Mouse (Mus musculus) midbrain, embryonic 12.5 days (tissue): ENCODE measurements around the gene Tcf3. TPM values are rescaled to one million over a fixed set of nuclear protein-coding genes. Genes with fewer than 3 reads are reported as not detected.
A peak's percentile ranks its signal among the peaks of the same experiment; 100 is the strongest.

Experiments used
- ATAC-seq: fragments of 200-750 bp; cut with Nextera tagmentation; 2 replicates; pipeline ENCODE4 v1.8.0; 2017; ENCODE audit warnings: low read depth, moderate TSS enrichment, moderate library complexity; ENCODE audit not compliant: low FRiP score
- H3K27ac ChIP-seq: fragments of 300-500 bp; sonication (generic); replicated peaks from 2 replicates; pipeline ENCODE4 v1.5.1; 2016; ENCODE audit warnings: mild to moderate bottlenecking
- H3K27me3 ChIP-seq: fragments of 300-500 bp; sonication (generic); 2 replicates; pipeline ENCODE4 v1.6.1; 2016; ENCODE audit warnings: mild to moderate bottlenecking
- H3K36me3 ChIP-seq: fragments of 300-500 bp; sonication (generic); 2 replicates; pipeline ENCODE4 v1.6.1; 2016
- H3K4me1 ChIP-seq: fragments of 300-500 bp; sonication (generic); 2 replicates; pipeline ENCODE4 v1.6.1; 2016
- H3K4me2 ChIP-seq: fragments of 300-500 bp; sonication (generic); replicated peaks from 2 replicates; pipeline ENCODE4 v1.6.1; 2016; ENCODE audit warnings: mild to moderate bottlenecking, moderate library complexity
- H3K4me3 ChIP-seq: fragments of 300-500 bp; sonication (generic); 2 replicates; pipeline ENCODE4 v1.5.1; 2016; ENCODE audit warnings: mild to moderate bottlenecking
- H3K9ac ChIP-seq: fragments of 300-500 bp; sonication (generic); replicated peaks from 2 replicates; pipeline ENCODE4 v1.6.1; 2016; ENCODE audit warnings: mild to moderate bottlenecking, moderate library complexity
- H3K9me3 ChIP-seq: fragments of 300-500 bp; sonication (generic); 2 replicates; pipeline ENCODE4 v1.6.1; 2016; ENCODE audit warnings: mild to moderate bottlenecking
- WGBS: fragments of 180-500 bp; shearing (Covaris S2); methylation state at CpG from one replicate; pipeline ENCODE4 v1.1.7; 2016; 5-methylcytosine and 5-hydroxymethylcytosine counted together
- polyA plus RNA-seq: library from polyadenylated mRNA; unstranded; fragments of >200 nt; fragmentation: Nextera tagmentation; extraction: Ambion mirVana; gene quantifications from 2 replicates; pipeline ENCODE4 v1.2.1, GENCODE M21; 2016

Tcf3 gene
- polyA plus RNA-seq, 1 experiment from 2014 or later, result 185 TPM

GRCm38 (mm10) chr10:80388731-80389130 lies 44.7 kb downstream of the Tcf3 start:
- ATAC-seq, result no peak
- H3K27me3 ChIP-seq, result no peaks in the 10 kb centered on the region
- peaks cover 53% of the 10 kb centered on the region for H3K36me3 ChIP-seq
- H3K4me1 ChIP-seq, result peaks cover 30% of the 10 kb centered on the region
- H3K4me3 ChIP-seq, result 0 out of 2 replicates have a peak overlapping the region, but pooled peaks have one; percentile 99
- no peak overlapping the region for H3K27ac ChIP-seq
- no peaks in the 10 kb centered on the region for H3K9me3 ChIP-seq
- WGBS, result 32% methylated on average over 2 of the region's 2 CpGs
- H3K9ac ChIP-seq, result no peak overlapping the region
- H3K4me2 ChIP-seq, result no peak overlapping the region

GRCm38 (mm10) chr10:80387522-80387959 lies 45.9 kb downstream of the Tcf3 start, which contains the start of gene Mex3d:
Gene Mex3d (minus strand): TSS chr10:80387659.
- Histone ChIP-seq H3K4me1 (peaks cover 41% of the 10 kb centered on the region), H3K9ac (peak within 1 kb of the TSS; percentile 100), H3K36me3 (peaks cover 53% of the 10 kb centered on the region), H3K4me2 (peak within 1 kb of the TSS; percentile 91), H3K27me3 (no peaks in the 10 kb centered on the region), H3K27ac (peak within 1 kb of the TSS; percentile 98), H3K9me3 (no peaks in the 10 kb centered on the region), H3K4me3 (peak within 1 kb of the TSS; percentile 99)
- ATAC-seq, result peak; percentile 13
- WGBS, result 2% methylated on average over 10 of the region's 61 CpGs

GRCm38 (mm10) chr10:80386735-80387471 lies 46.5 kb downstream of the Tcf3 start:
- H3K9me3 ChIP-seq, result no peaks in the 10 kb centered on the region
- H3K9ac ChIP-seq, result peak overlapping the region; percentile 100
- H3K27ac ChIP-seq, result peak overlapping the region; percentile 98
- no peak for ATAC-seq
- under 1% methylated on average over 61 of the region's 94 CpGs for WGBS
- peak overlapping the region; percentile 91 for H3K4me2 ChIP-seq
- H3K36me3 ChIP-seq, result peaks cover 53% of the 10 kb centered on the region
- H3K4me3 ChIP-seq, result peak overlapping the region; percentile 99
- H3K27me3 ChIP-seq, result no peaks in the 10 kb centered on the region
- H3K4me1 ChIP-seq, result peaks cover 41% of the 10 kb centered on the region

GRCm38 (mm10) chr10:80385811-80386734 lies 47.4 kb downstream of the Tcf3 start:
- H3K27ac ChIP-seq, result peak overlapping the region; percentile 98
- H3K4me1 ChIP-seq, result peaks cover 46% of the 10 kb centered on the region
- peak overlapping the region; percentile 99 for H3K4me3 ChIP-seq
- no peaks in the 10 kb centered on the region for H3K9me3 ChIP-seq
- under 1% methylated on average over 34 of the region's 34 CpGs for WGBS
- H3K9ac ChIP-seq, result peak overlapping the region; percentile 100
- H3K4me2 ChIP-seq, result peak overlapping the region; percentile 91
- peak; percentile 86 for ATAC-seq
- no peaks in the 10 kb centered on the region for H3K27me3 ChIP-seq
- peaks cover 53% of the 10 kb centered on the region for H3K36me3 ChIP-seq

GRCm38 (mm10) chr10:80385310-80385709 lies 48.1 kb downstream of the Tcf3 start:
- H3K36me3 ChIP-seq, result peaks cover 52% of the 10 kb centered on the region
- peaks cover 51% of the 10 kb centered on the region for H3K4me1 ChIP-seq
- 11% methylated on average over 7 of the region's 7 CpGs for WGBS

GRCm38 (mm10) chr10:80384709-80385108 lies 48.7 kb downstream of the Tcf3 start:
- peak overlapping the region; percentile 100 for H3K9ac ChIP-seq
- WGBS, result 73% methylated on average over 7 of the region's 7 CpGs
- H3K27ac ChIP-seq, result peak overlapping the region; percentile 98
- no peaks in the 10 kb centered on the region for H3K9me3 ChIP-seq
- peak overlapping the region; percentile 91 for H3K4me2 ChIP-seq
- no peak for ATAC-seq
- H3K36me3 ChIP-seq, result peaks cover 52% of the 10 kb centered on the region
- H3K27me3 ChIP-seq, result no peaks in the 10 kb centered on the region
- H3K4me3 ChIP-seq, result peak overlapping the region; percentile 99
- peaks cover 51% of the 10 kb centered on the region for H3K4me1 ChIP-seq

More at GRCm38 (mm10) chr10:80385310-80385709, 48.1 kb downstream of the Tcf3 start:
- ATAC-seq, result peak; percentile 24
- peak overlapping the region; percentile 99 for H3K4me3 ChIP-seq
- peak overlapping the region; percentile 100 for H3K9ac ChIP-seq
- no peaks in the 10 kb centered on the region for H3K9me3 ChIP-seq
- H3K27ac ChIP-seq, result peak overlapping the region; percentile 98
- no peaks in the 10 kb centered on the region for H3K27me3 ChIP-seq
- peak overlapping the region; percentile 91 for H3K4me2 ChIP-seq

GRCm38 (mm10) chr10:80384115-80384639 lies 49.3 kb downstream of the Tcf3 start:
- H3K4me3 ChIP-seq, result peak overlapping the region; percentile 99
- peak overlapping the region; percentile 91 for H3K4me2 ChIP-seq
- 86% methylated on average over 4 of the region's 4 CpGs for WGBS
- no peaks in the 10 kb centered on the region for H3K27me3 ChIP-seq
- H3K4me1 ChIP-seq, result peaks cover 51% of the 10 kb centered on the region
- H3K9me3 ChIP-seq, result no peaks in the 10 kb centered on the region
- peaks cover 55% of the 10 kb centered on the region for H3K36me3 ChIP-seq
- H3K9ac ChIP-seq, result peak overlapping the region; percentile 100
- H3K27ac ChIP-seq, result 0 out of 2 replicates have a peak overlapping the region, but pooled peaks have one; percentile 98
- ATAC-seq, result no peak

GRCm38 (mm10) chr10:80383431-80383830 lies 50.0 kb downstream of the Tcf3 start:
- H3K27ac ChIP-seq, result no peak overlapping the region
- peak overlapping the region; percentile 100 for H3K9ac ChIP-seq
- peaks cover 47% of the 10 kb centered on the region for H3K4me1 ChIP-seq
- H3K4me2 ChIP-seq, result peak overlapping the region; percentile 91
- 64% methylated on average over 4 of the region's 4 CpGs for WGBS
- peak overlapping the region; percentile 99 for H3K4me3 ChIP-seq
- peaks cover 55% of the 10 kb centered on the region for H3K36me3 ChIP-seq
- no peaks in the 10 kb centered on the region for H3K27me3 ChIP-seq
- H3K9me3 ChIP-seq, result no peaks in the 10 kb centered on the region
- no peak for ATAC-seq

GRCm38 (mm10) chr10:80382641-80383365 lies 50.6 kb downstream of the Tcf3 start:
- Histone ChIP-seq H3K4me2 (peak overlapping the region; percentile 91), H3K4me3 (peak overlapping the region; percentile 99; the same call in 1 of the 2 replicates), H3K27me3 (no peaks in the 10 kb centered on the region), H3K36me3 (peaks cover 55% of the 10 kb centered on the region), H3K4me1 (peaks cover 40% of the 10 kb centered on the region), H3K9me3 (no peaks in the 10 kb centered on the region), H3K27ac (no peak overlapping the region), H3K9ac (no peak overlapping the region)
- 89% methylated on average over 7 of the region's 7 CpGs for WGBS
- ATAC-seq, result no peak

GRCm38 (mm10) chr10:80377716-80378115 lies 55.7 kb downstream of the Tcf3 start:
- no peak overlapping the region for H3K27ac ChIP-seq
- ATAC-seq, result no peak
- peaks cover 11% of the 10 kb centered on the region; the same call in 1 of the 2 replicates for H3K4me1 ChIP-seq
- peaks cover 2% of the 10 kb centered on the region; the same call in 1 of the 2 replicates for H3K27me3 ChIP-seq
- H3K9me3 ChIP-seq, result no peaks in the 10 kb centered on the region
- peaks cover 31% of the 10 kb centered on the region for H3K36me3 ChIP-seq
- H3K9ac ChIP-seq, result no peak overlapping the region
- H3K4me3 ChIP-seq, result no peak overlapping the region
- WGBS, result 53% methylated on average over 10 of the region's 10 CpGs
- H3K4me2 ChIP-seq, result no peak overlapping the region

GRCm38 (mm10) chr10:80376160-80376559 lies 57.3 kb downstream of the Tcf3 start:
- ATAC-seq, result no peak
- no peak overlapping the region for H3K9ac ChIP-seq

More at GRCm38 (mm10) chr10:80376160-80376559, 57.3 kb downstream of the Tcf3 start:
- Histone ChIP-seq H3K36me3 (peaks cover 15% of the 10 kb centered on the region), H3K27ac (no peak overlapping the region), H3K27me3 (peaks cover 10% of the 10 kb centered on the region), H3K4me3 (no peak overlapping the region), H3K4me1 (peaks cover 15% of the 10 kb centered on the region), H3K4me2 (no peak overlapping the region), H3K9me3 (no peaks in the 10 kb centered on the region)
- WGBS, result 3% methylated on average over 7 of the region's 7 CpGs
